Mouse (Mus musculus) neural tube, embryonic 15.5 days (tissue): Measurements from ENCODE around the gene Rras. TPM values are rescaled to one million over a fixed set of nuclear protein-coding genes. Genes with fewer than 3 reads are reported as not detected.

Experiments used
- ATAC-seq: fragments of 200-750 bp; cut with Nextera tagmentation; 2 replicates; pipeline ENCODE4 v1.8.0; 2017; ENCODE audit warnings: mild to moderate bottlenecking, moderate TSS enrichment, moderate library complexity; ENCODE audit not compliant: low FRiP score
- H3K27ac ChIP-seq: fragments of 300-500 bp; sonication (generic); replicated peaks from 2 replicates; pipeline ENCODE4 v1.5.1; 2015; ENCODE audit warnings: mild to moderate bottlenecking, inconsistent platforms
- H3K27me3 ChIP-seq: fragments of 300-500 bp; sonication (generic); replicated peaks from 2 replicates; pipeline ENCODE4 v1.6.1; 2015; ENCODE audit warnings: inconsistent platforms
- H3K36me3 ChIP-seq: fragments of 300-500 bp; sonication (generic); 2 replicates; pipeline ENCODE4 v1.6.1; 2015; ENCODE audit warnings: inconsistent platforms
- H3K4me1 ChIP-seq: fragments of 300-500 bp; sonication (generic); 2 replicates; pipeline ENCODE4 v1.6.1; 2015; ENCODE audit warnings: inconsistent platforms
- H3K4me2 ChIP-seq: fragments of 300-500 bp; sonication (generic); 2 replicates; pipeline ENCODE4 v1.6.1; 2015; ENCODE audit warnings: inconsistent platforms, mild to moderate bottlenecking, moderate library complexity
- H3K4me3 ChIP-seq: fragments of 300-500 bp; sonication (generic); replicated peaks from 2 replicates; pipeline ENCODE4 v1.5.1; 2015; ENCODE audit warnings: mild to moderate bottlenecking, inconsistent platforms
- H3K9ac ChIP-seq: fragments of 300-500 bp; sonication (generic); replicated peaks from 2 replicates; pipeline ENCODE4 v1.6.1; 2015; ENCODE audit warnings: mild to moderate bottlenecking, inconsistent platforms
- H3K9me3 ChIP-seq: fragments of 300-500 bp; sonication (generic); replicated peaks from 2 replicates; pipeline ENCODE4 v1.6.1; 2016; ENCODE audit warnings: inconsistent platforms
- WGBS: fragments of 180-500 bp; shearing (Covaris S2); methylation state at CpG from one replicate; pipeline ENCODE4 v1.1.7; 2015; ENCODE audit warnings: mixed read lengths; 5-methylcytosine and 5-hydroxymethylcytosine counted together
- microRNA-seq: library from miRNA; unstranded; fragments of <30 nt; microRNA quantifications from one replicate; pipeline ENCODE4, GENCODE M21; 2017
- polyA plus RNA-seq: library from polyadenylated mRNA; unstranded; fragments of >200 nt; fragmentation: Nextera tagmentation; extraction: Ambion mirVana; gene quantifications from 2 replicates; pipeline ENCODE4 v1.2.1, GENCODE M21; 2015

The Rras gene
- polyA plus RNA-seq, 1 experiment from 2014 or later: 14.2 TPM

GRCm38 (mm10) chr7:45058607-45059571, 41.1 kb downstream of the Rras start:
- Histone ChIP-seq H3K27ac (peak overlapping the region; percentile 75), H3K36me3 (no peaks in the 10 kb centered on the region), H3K4me1 (peaks cover 36% of the 10 kb centered on the region), H3K9me3 (no peaks in the 10 kb centered on the region), H3K9ac (no peak overlapping the region), H3K4me3 (no peak overlapping the region), H3K27me3 (no peaks in the 10 kb centered on the region), H3K4me2 (no peak overlapping the region)
- no peak for ATAC-seq
- 83% methylated on average over 10 of the region's 10 CpGs for WGBS

GRCm38 (mm10) chr7:45060632-45061122, 42.9 kb downstream of the Rras start:
- Histone ChIP-seq H3K4me3 (no peak overlapping the region), H3K4me2 (no peak overlapping the region), H3K27ac (no peak overlapping the region), H3K4me1 (peaks cover 33% of the 10 kb centered on the region), H3K27me3 (no peaks in the 10 kb centered on the region), H3K36me3 (no peaks in the 10 kb centered on the region), H3K9ac (no peak overlapping the region), H3K9me3 (no peaks in the 10 kb centered on the region)
- 93% methylated on average over 6 of the region's 6 CpGs for WGBS
- no peak for ATAC-seq

DNA sequence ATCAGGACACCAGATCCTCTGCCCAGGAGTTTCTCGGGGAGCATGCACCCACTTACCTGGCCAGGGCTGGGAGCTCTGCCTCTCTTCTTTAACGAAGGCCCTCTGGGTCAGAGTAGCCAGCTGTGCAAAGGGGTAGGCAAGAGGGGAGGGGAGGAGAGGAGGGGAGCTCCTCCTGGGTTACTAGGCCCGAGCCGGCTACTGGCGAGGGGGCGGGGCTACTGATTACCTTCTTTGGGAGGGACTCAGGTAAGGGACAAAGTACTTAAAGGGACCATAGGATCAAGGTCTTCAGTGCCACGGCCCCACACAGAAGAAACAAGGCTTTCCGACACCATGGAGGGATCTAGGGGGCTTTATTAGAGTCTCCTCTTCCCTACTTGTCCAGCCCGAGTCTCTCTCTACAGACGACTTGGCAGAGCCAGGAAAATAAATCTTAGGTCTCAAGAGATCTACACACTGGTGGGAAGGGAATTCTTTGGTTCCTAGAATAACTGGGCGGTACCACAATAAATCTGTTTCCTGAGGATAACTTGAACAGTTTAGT, 43.8 kb downstream of the Rras start:
- peak overlapping the region; percentile 94; the same call in 1 of the 2 replicates for H3K27ac ChIP-seq
- H3K9me3 ChIP-seq: no peaks in the 10 kb centered on the region
- no peaks in the 10 kb centered on the region for H3K27me3 ChIP-seq
- 9% methylated on average over 11 of the region's 11 CpGs for WGBS
- no peak for ATAC-seq
- peaks cover 35% of the 10 kb centered on the region for H3K4me1 ChIP-seq
- peak overlapping the region; percentile 62 for H3K4me3 ChIP-seq
- no peaks in the 10 kb centered on the region for H3K36me3 ChIP-seq
- peak overlapping the region; percentile 67 for H3K4me2 ChIP-seq
- 0 out of 2 replicates have a peak overlapping the region, but pooled peaks have one; percentile 63 for H3K9ac ChIP-seq

DNA sequence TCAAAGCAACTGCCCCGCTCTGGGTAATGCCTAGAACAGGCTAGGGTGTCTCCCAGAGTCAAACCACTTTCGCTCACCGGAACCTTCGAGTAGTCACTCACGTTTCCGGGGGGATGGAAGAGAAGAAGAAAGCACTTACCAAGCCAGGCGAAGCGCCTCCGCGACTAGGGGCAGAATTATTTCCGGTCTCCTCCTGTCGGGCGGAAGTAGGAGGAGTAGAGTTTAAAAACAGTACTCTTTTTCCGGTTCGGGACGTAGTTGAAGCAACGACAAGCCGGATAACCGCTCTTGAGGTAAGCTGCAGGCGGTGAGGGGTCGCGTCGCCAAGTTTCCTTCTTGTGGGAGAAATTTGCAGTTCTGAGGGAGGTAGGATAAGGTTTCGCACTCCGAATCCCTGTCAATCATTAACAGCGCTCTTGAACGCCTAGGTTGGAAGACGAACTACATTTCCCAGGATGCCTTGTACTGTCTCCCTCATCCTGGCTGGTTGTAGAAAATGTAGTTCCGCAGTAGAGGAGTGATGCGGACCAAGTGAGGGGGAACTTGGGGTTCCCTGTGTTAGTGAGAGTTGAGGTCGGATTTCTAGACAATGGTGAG, 44.6 kb downstream of the Rras start, which contains the start of the genes Nosip and Prrg2:
Nosip (plus strand) TSS at position 191 of the 597 bp plus-strand sequence.
Prrg2 (minus strand) TSS at position 439 of the 597 bp plus-strand sequence.
- under 1% methylated on average over 31 of the region's 31 CpGs for WGBS
- ATAC-seq: peak; percentile 89

GRCm38 (mm10) chr7:45067190-45067999, 49.6 kb downstream of the Rras start:
- WGBS: 70% methylated on average over 4 of the region's 4 CpGs
- ATAC-seq: no peak

More for the DNA sequence above, 44.6 kb downstream of the Rras start, which contains the start of the genes Nosip and Prrg2:
- H3K27me3 ChIP-seq: no peaks in the 10 kb centered on the region
- peak within 1 kb of the TSS; percentile 67 for H3K4me2 ChIP-seq
- peak within 1 kb of the TSS; percentile 63 for H3K9ac ChIP-seq
- H3K4me3 ChIP-seq: peak within 1 kb of the TSS; percentile 62
- H3K9me3 ChIP-seq: no peaks in the 10 kb centered on the region
- peaks cover 35% of the 10 kb centered on the region for H3K4me1 ChIP-seq
- H3K36me3 ChIP-seq: no peaks in the 10 kb centered on the region
- peak within 1 kb of the TSS; percentile 94 for H3K27ac ChIP-seq

GRCm38 (mm10) chr7:45068000-45068318, 50.2 kb downstream of the Rras start:
- Histone ChIP-seq H3K27ac (no peak overlapping the region), H3K4me1 (peaks cover 16% of the 10 kb centered on the region), H3K36me3 (no peaks in the 10 kb centered on the region), H3K4me3 (no peak overlapping the region), H3K4me2 (no peak overlapping the region), H3K9me3 (no peaks in the 10 kb centered on the region), H3K27me3 (no peaks in the 10 kb centered on the region), H3K9ac (no peak overlapping the region)
- WGBS: 36% methylated on average over 5 of the region's 5 CpGs
- ATAC-seq: no peak

More at GRCm38 (mm10) chr7:45067190-45067999, 49.6 kb downstream of the Rras start:
- no peaks in the 10 kb centered on the region for H3K9me3 ChIP-seq
- no peak overlapping the region for H3K9ac ChIP-seq
- no peak overlapping the region for H3K4me3 ChIP-seq
- no peaks in the 10 kb centered on the region for H3K36me3 ChIP-seq
- no peaks in the 10 kb centered on the region for H3K27me3 ChIP-seq
- peaks cover 16% of the 10 kb centered on the region for H3K4me1 ChIP-seq
- H3K27ac ChIP-seq: no peak overlapping the region
- H3K4me2 ChIP-seq: no peak overlapping the region

- Histone ChIP-seq H3K9ac (no peak overlapping the region), H3K4me1 (peaks cover 7% of the 10 kb centered on the region; the same call in 1 of the 2 replicates), H3K27me3 (no peaks in the 10 kb centered on the region), H3K4me3 (no peak overlapping the region), H3K9me3 (no peaks in the 10 kb centered on the region), H3K4me2 (no peak overlapping the region), H3K27ac (no peak overlapping the region), H3K36me3 (peaks cover 7% of the 10 kb centered on the region; the same call in 1 of the 2 replicates)
- 97% methylated on average over 2 of the region's 2 CpGs for WGBS
- no peak for ATAC-seq
These were observed 51.9 kb downstream of the Rras start for GRCm38 (mm10) chr7:45069671-45070070.

Small RNAs within 50 kb of the gene (microRNA-seq; reads per million reads assigned to microRNA genes)
- gene Mir7054: not detected

Other genes starting within 250 kb of the Rras start
- gene Nup62, start 201.9 kb upstream of the Rras start, polyA plus RNA-seq: 40.7 and 58.0 TPM in 2 replicates
- 0.78 and 4.7 TPM in 2 replicates for gene Il4i1, start 201.6 kb upstream of the Rras start, polyA plus RNA-seq
- gene Atf5, start 201.3 kb upstream of the Rras start, polyA plus RNA-seq: 3.6 and 4.1 TPM in 2 replicates
- gene Akt1s1, start 169.0 kb upstream of the Rras start, polyA plus RNA-seq: 89.9 and 92.0 TPM in 2 replicates
- gene Tbc1d17, start 168.9 kb upstream of the Rras start, polyA plus RNA-seq: 105 and 110 TPM in 2 replicates
- gene Pnkp, start 160.8 kb upstream of the Rras start, polyA plus RNA-seq: 29.2 and 29.6 TPM in 2 replicates
- 433 and 459 TPM in 2 replicates for gene Ptov1, start 148.2 kb upstream of the Rras start, polyA plus RNA-seq
- 136 and 141 TPM in 2 replicates for gene Med25, start 125.2 kb upstream of the Rras start, polyA plus RNA-seq
- 15.1 and 15.8 TPM in 2 replicates for gene Fuz, start 121.9 kb upstream of the Rras start, polyA plus RNA-seq
- gene Ap2a1, start 88.5 kb upstream of the Rras start, polyA plus RNA-seq: 122 and 126 TPM in 2 replicates
- 0.14 and 0.24 TPM in 2 replicates for gene Tsks, start 74.8 kb upstream of the Rras start, polyA plus RNA-seq
- 55.5 and 59.0 TPM in 2 replicates for gene Cpt1c, start 43.1 kb upstream of the Rras start, polyA plus RNA-seq
- 605 and 615 TPM in 2 replicates for gene Prmt1, start 31.4 kb upstream of the Rras start, polyA plus RNA-seq
- gene Irf3, start 20.3 kb upstream of the Rras start, polyA plus RNA-seq: 56.8 and 70.2 TPM in 2 replicates
- gene Bcl2l12, start 19.2 kb upstream of the Rras start, polyA plus RNA-seq: 9.8 and 19.8 TPM in 2 replicates
- 43.3 and 46.1 TPM in 2 replicates for gene Scaf1, start 1.6 kb upstream of the Rras start, polyA plus RNA-seq
- gene Prr12, start 34.9 kb downstream of the Rras start, polyA plus RNA-seq: 11.4 and 12.3 TPM in 2 replicates
- gene Nosip, start 44.5 kb downstream of the Rras start, polyA plus RNA-seq: 65.8 and 66.5 TPM in 2 replicates
- gene Prrg2, start 44.7 kb downstream of the Rras start, polyA plus RNA-seq: 16.5 and 18.1 TPM in 2 replicates
- 112 and 118 TPM in 2 replicates for gene Rcn3, start 74.3 kb downstream of the Rras start, polyA plus RNA-seq
- 33.8 and 42.7 TPM in 2 replicates for gene Fcgrt, start 85.9 kb downstream of the Rras start, polyA plus RNA-seq
- gene Rps11, start 106.5 kb downstream of the Rras start, polyA plus RNA-seq: 759 and 947 TPM in 2 replicates
- gene Rpl13a, start 110.8 kb downstream of the Rras start, polyA plus RNA-seq: 649 and 787 TPM in 2 replicates
- gene Gm45713, start 118.3 kb downstream of the Rras start, polyA plus RNA-seq: 0.12 and 0.24 TPM in 2 replicates
- 1.8 and 3.8 TPM in 2 replicates for gene Flt3l, start 118.5 kb downstream of the Rras start, polyA plus RNA-seq
- 81.7 and 82.9 TPM in 2 replicates for gene Pih1d1, start 136.3 kb downstream of the Rras start, polyA plus RNA-seq
- gene Aldh16a1, start 136.6 kb downstream of the Rras start, polyA plus RNA-seq: 19.5 and 26.8 TPM in 2 replicates
- gene Slc17a7, start 146.0 kb downstream of the Rras start, polyA plus RNA-seq: 0.37 and 0.55 TPM in 2 replicates
- not detected in 2 replicates for gene Gfy, start 161.6 kb downstream of the Rras start, polyA plus RNA-seq
- gene Pth2, start 163.0 kb downstream of the Rras start, polyA plus RNA-seq: not detected in 2 replicates
- 0.36 and 0.60 TPM in 2 replicates for gene Ccdc155, start 186.9 kb downstream of the Rras start, polyA plus RNA-seq
- gene Dkkl1, start 194.2 kb downstream of the Rras start, polyA plus RNA-seq: 15.6 and 17.7 TPM in 2 replicates
- gene Tead2, start 197.8 kb downstream of the Rras start, polyA plus RNA-seq: 28.9 and 44.5 TPM in 2 replicates
- 1.7 and 12.4 TPM in 2 replicates for gene Cd37, start 221.2 kb downstream of the Rras start, polyA plus RNA-seq
- 0.67 and 0.78 TPM in 2 replicates for gene Slc6a16, start 223.1 kb downstream of the Rras start, polyA plus RNA-seq